Mouse (Mus musculus) myocyte (in vitro differentiated cells): ENCODE results near the gene Acss2.

ENCODE experiments used
- MAX ChIP-seq: IDR thresholded peaks from one replicate; pipeline ENCODE4 v1.6.1; 2011; ENCODE audit warnings: low read depth, mild to moderate bottlenecking, control low read depth
- POLR2A ChIP-seq: IDR thresholded peaks from one replicate; pipeline ENCODE4 v1.6.1; 2011; ENCODE audit warnings: low read depth, mild to moderate bottlenecking, control low read depth, moderate library complexity; ENCODE audit not compliant: insufficient read length
- POLR2AphosphoS2 ChIP-seq: IDR thresholded peaks from one replicate; pipeline ENCODE4 v1.6.1; 2011; ENCODE audit warnings: low read depth, control low read depth; ENCODE audit not compliant: insufficient read length
- TCF12 ChIP-seq: IDR thresholded peaks from one replicate; pipeline ENCODE4 v1.6.1; 2011; ENCODE audit warnings: mild to moderate bottlenecking, control low read depth; ENCODE audit not compliant: poor library complexity, insufficient read depth, severe bottlenecking
- TCF3 ChIP-seq: IDR thresholded peaks from one replicate; pipeline ENCODE4 v1.6.1; 2011; ENCODE audit warnings: low read depth, control low read depth; ENCODE audit not compliant: insufficient read length
- USF1 ChIP-seq: IDR thresholded peaks from one replicate; pipeline ENCODE4 v1.6.1; 2011; ENCODE audit warnings: low read depth, mild to moderate bottlenecking, control low read depth, moderate library complexity

- TF ChIP-seq USF1 (no peak), TCF12 (no peak), TCF3 (no peak), MAX (no peak), POLR2A (peak; percentile 31), POLR2AphosphoS2 (peak; percentile 75)
Measured at GRCm38 (mm10) chr2:155632138-155632936, 114.6 kb downstream of the Acss2 start.
